Mouse (Mus musculus) C2C12 (cell line): ENCODE measurements around the gene Os9.

Experiments used
- CEBPB ChIP-seq: IDR thresholded peaks from one replicate; pipeline ENCODE4 v1.6.1; 2011; ENCODE audit warnings: low read depth, mild to moderate bottlenecking, control low read depth, moderate library complexity
- CTCF ChIP-seq: IDR thresholded peaks from one replicate; pipeline ENCODE4 v1.5.1; 2011; ENCODE audit not compliant: control insufficient read depth, insufficient read depth, insufficient read length
- MAX ChIP-seq: IDR thresholded peaks from one replicate; pipeline ENCODE4 v1.6.1; 2011; ENCODE audit warnings: mild to moderate bottlenecking, control low read depth
- MYOG ChIP-seq: IDR thresholded peaks from one replicate; pipeline ENCODE4 v1.6.1; 2011; ENCODE audit not compliant: control insufficient read depth, insufficient read length; ENCODE audit errors: extremely low read depth
- USF1 ChIP-seq: IDR thresholded peaks from one replicate; pipeline ENCODE4 v1.6.1; 2011; ENCODE audit warnings: low read depth, mild to moderate bottlenecking, control low read depth, moderate library complexity

DNA sequence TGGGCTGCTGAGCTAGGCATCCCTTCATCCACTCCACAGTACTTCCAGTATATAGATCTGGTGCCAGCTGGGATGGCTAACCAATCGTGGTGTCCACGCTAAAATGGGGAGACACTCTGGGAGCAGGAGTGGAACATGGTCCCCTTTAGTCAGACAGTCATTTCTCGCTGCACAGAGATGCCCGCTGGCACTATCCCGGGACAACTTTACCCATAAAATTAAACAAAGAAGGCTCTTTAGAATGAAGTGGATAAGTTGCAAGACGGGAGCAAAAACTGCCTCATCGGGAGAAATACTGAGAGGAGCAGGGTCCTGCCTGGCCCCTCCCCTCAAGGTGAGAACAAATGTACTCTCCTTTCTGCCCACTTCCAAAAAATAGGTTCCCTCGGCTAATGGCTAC, 62.2 kb downstream of the Os9 start:
- no peak for TF ChIP-seq CTCF
- TF ChIP-seq CEBPB, result no peak
- TF ChIP-seq MAX, result no peak
- TF ChIP-seq USF1, result no peak
- no peak for TF ChIP-seq MYOG
